Mouse (Mus musculus): ENCODE data around the gene Pik3cb. TPM values are rescaled to one million over a fixed set of nuclear protein-coding genes. Genes with fewer than 3 reads are reported as not detected.

Pik3cb gene
- polyA plus RNA-seq, 1 experiment from 2014 or later = 0.90 TPM

- no peaks in the 10 kb centered on the region for H3K36me3 ChIP-seq (ENCODE audit: insufficient read depth, low read length)
Observed at GRCm38 (mm10) chr9:99131951-99132470, 8.4 kb downstream of the Pik3cb start.

GRCm38 (mm10) chr9:99131119-99131518, 9.3 kb downstream of the Pik3cb start:
- ATAC-seq (ENCODE audit: low FRiP score, low TSS enrichment) = no peak
- Histone ChIP-seq H3K9ac (replicated peaks; ENCODE audit: low read length) (no peak overlapping the region), H3K4me1 (ENCODE audit: insufficient read depth, low read length) (no peaks in the 10 kb centered on the region), H3K9me3 (ENCODE audit: low read length) (no peaks in the 10 kb centered on the region), H3K4me2 (replicated peaks; ENCODE audit: low read depth, low read length) (no peak overlapping the region), H3K4me3 (ENCODE audit: low read length) (no peak overlapping the region), H3K36me3 (ENCODE audit: insufficient read depth, low read length) (no peaks in the 10 kb centered on the region), H3K27ac (ENCODE audit: low read length) (no peak overlapping the region), H3K27me3 (ENCODE audit: insufficient read depth, low read length) (no peaks in the 10 kb centered on the region)
- WGBS = 86% methylated on average over 4 of the region's 4 CpGs

More at GRCm38 (mm10) chr9:99131951-99132470, 8.4 kb downstream of the Pik3cb start:
- ATAC-seq (ENCODE audit: low FRiP score, low TSS enrichment) = no peak
- H3K4me3 ChIP-seq (ENCODE audit: low read length) = no peak overlapping the region
- H3K9me3 ChIP-seq (ENCODE audit: low read length) = no peaks in the 10 kb centered on the region
- H3K27ac ChIP-seq (ENCODE audit: low read length) = no peak overlapping the region
- no peaks in the 10 kb centered on the region for H3K27me3 ChIP-seq (ENCODE audit: insufficient read depth, low read length)
- H3K9ac ChIP-seq (replicated peaks; ENCODE audit: low read length) = no peak overlapping the region
- no peak overlapping the region for H3K4me2 ChIP-seq (replicated peaks; ENCODE audit: low read depth, low read length)
- WGBS = 58% methylated on average over 3 of the region's 3 CpGs
- no peaks in the 10 kb centered on the region for H3K4me1 ChIP-seq (ENCODE audit: insufficient read depth, low read length)

GRCm38 (mm10) chr9:99127578-99127977, 12.8 kb downstream of the Pik3cb start:
- Histone ChIP-seq H3K4me3 (ENCODE audit: low read length) (no peak overlapping the region), H3K36me3 (ENCODE audit: insufficient read depth, low read length) (no peaks in the 10 kb centered on the region), H3K9me3 (ENCODE audit: low read length) (no peaks in the 10 kb centered on the region), H3K27me3 (ENCODE audit: insufficient read depth, low read length) (no peaks in the 10 kb centered on the region), H3K27ac (ENCODE audit: low read length) (no peak overlapping the region), H3K9ac (replicated peaks; ENCODE audit: low read length) (no peak overlapping the region), H3K4me1 (ENCODE audit: insufficient read depth, low read length) (no peaks in the 10 kb centered on the region), H3K4me2 (replicated peaks; ENCODE audit: low read depth, low read length) (no peak overlapping the region)
- no peak for ATAC-seq (ENCODE audit: low FRiP score, low TSS enrichment)
- 66% methylated on average over 7 of the region's 7 CpGs for WGBS

GRCm38 (mm10) chr9:99122749-99123148, 17.7 kb downstream of the Pik3cb start:
- H3K9me3 ChIP-seq (ENCODE audit: low read length) = no peaks in the 10 kb centered on the region
- no peak overlapping the region for H3K4me2 ChIP-seq (replicated peaks; ENCODE audit: low read depth, low read length)
- no peaks in the 10 kb centered on the region for H3K4me1 ChIP-seq (ENCODE audit: insufficient read depth, low read length)
- no peak overlapping the region for H3K4me3 ChIP-seq (ENCODE audit: low read length)
- no peaks in the 10 kb centered on the region for H3K36me3 ChIP-seq (ENCODE audit: insufficient read depth, low read length)
- ATAC-seq (ENCODE audit: low FRiP score, low TSS enrichment) = no peak
- H3K9ac ChIP-seq (replicated peaks; ENCODE audit: low read length) = no peak overlapping the region
- no peak overlapping the region for H3K27ac ChIP-seq (ENCODE audit: low read length)
- 57% methylated on average over 4 of the region's 4 CpGs for WGBS
- no peaks in the 10 kb centered on the region for H3K27me3 ChIP-seq (ENCODE audit: insufficient read depth, low read length)

GRCm38 (mm10) chr9:99112409-99112808, 28.0 kb downstream of the Pik3cb start:
- Histone ChIP-seq H3K27ac (ENCODE audit: low read length) (no peak overlapping the region), H3K4me3 (ENCODE audit: low read length) (no peak overlapping the region), H3K27me3 (ENCODE audit: insufficient read depth, low read length) (no peaks in the 10 kb centered on the region), H3K36me3 (ENCODE audit: insufficient read depth, low read length) (no peaks in the 10 kb centered on the region), H3K9me3 (ENCODE audit: low read length) (no peaks in the 10 kb centered on the region), H3K4me2 (replicated peaks; ENCODE audit: low read depth, low read length) (no peak overlapping the region), H3K9ac (replicated peaks; ENCODE audit: low read length) (no peak overlapping the region), H3K4me1 (ENCODE audit: insufficient read depth, low read length) (no peaks in the 10 kb centered on the region)
- no peak for ATAC-seq (ENCODE audit: low FRiP score, low TSS enrichment)
- WGBS = 84% methylated on average over 12 of the region's 12 CpGs

- no peaks in the 10 kb centered on the region for H3K27me3 ChIP-seq (ENCODE audit: insufficient read depth, low read length)
- no peak overlapping the region for H3K4me3 ChIP-seq (ENCODE audit: low read length)
- no peaks in the 10 kb centered on the region for H3K4me1 ChIP-seq (ENCODE audit: insufficient read depth, low read length)
- no peak overlapping the region for H3K9ac ChIP-seq (replicated peaks; ENCODE audit: low read length)
- no peaks in the 10 kb centered on the region for H3K9me3 ChIP-seq (ENCODE audit: low read length)
- H3K36me3 ChIP-seq (ENCODE audit: insufficient read depth, low read length) = no peaks in the 10 kb centered on the region
- H3K4me2 ChIP-seq (replicated peaks; ENCODE audit: low read depth, low read length) = no peak overlapping the region
- H3K27ac ChIP-seq (ENCODE audit: low read length) = no peak overlapping the region
- WGBS = 33% methylated on average over 1 of the region's 1 CpGs
- ATAC-seq (ENCODE audit: low FRiP score, low TSS enrichment) = no peak
Observed at GRCm38 (mm10) chr9:99111085-99111484, 29.3 kb downstream of the Pik3cb start.

GRCm38 (mm10) chr9:99110213-99110612, 30.2 kb downstream of the Pik3cb start:
- Histone ChIP-seq H3K4me3 (ENCODE audit: low read length) (no peak overlapping the region), H3K4me2 (replicated peaks; ENCODE audit: low read depth, low read length) (no peak overlapping the region), H3K9ac (replicated peaks; ENCODE audit: low read length) (no peak overlapping the region), H3K27ac (ENCODE audit: low read length) (no peak overlapping the region), H3K4me1 (ENCODE audit: insufficient read depth, low read length) (no peaks in the 10 kb centered on the region), H3K27me3 (ENCODE audit: insufficient read depth, low read length) (no peaks in the 10 kb centered on the region), H3K9me3 (ENCODE audit: low read length) (peaks cover 4% of the 10 kb centered on the region; the same call in 1 of the 2 replicates), H3K36me3 (ENCODE audit: insufficient read depth, low read length) (no peaks in the 10 kb centered on the region)
- WGBS = 60% methylated on average over 5 of the region's 5 CpGs
- no peak for ATAC-seq (ENCODE audit: low FRiP score, low TSS enrichment)

- ATAC-seq (ENCODE audit: low FRiP score, low TSS enrichment) = no peak
- Histone ChIP-seq H3K9ac (replicated peaks; ENCODE audit: low read length) (no peak overlapping the region), H3K4me2 (replicated peaks; ENCODE audit: low read depth, low read length) (no peak overlapping the region), H3K9me3 (ENCODE audit: low read length) (peaks cover 4% of the 10 kb centered on the region; the same call in 1 of the 2 replicates), H3K27ac (ENCODE audit: low read length) (no peak overlapping the region), H3K4me1 (ENCODE audit: insufficient read depth, low read length) (no peaks in the 10 kb centered on the region), H3K4me3 (ENCODE audit: low read length) (no peak overlapping the region), H3K27me3 (ENCODE audit: insufficient read depth, low read length) (no peaks in the 10 kb centered on the region), H3K36me3 (ENCODE audit: insufficient read depth, low read length) (peaks cover 2% of the 10 kb centered on the region; the same call in 1 of the 2 replicates)
- WGBS = 85% methylated on average over 3 of the region's 3 CpGs
Observed at GRCm38 (mm10) chr9:99109585-99109984, 30.8 kb downstream of the Pik3cb start.

GRCm38 (mm10) chr9:99104449-99104848, 36.0 kb downstream of the Pik3cb start:
- Histone ChIP-seq H3K9me3 (ENCODE audit: low read length) (peaks cover 4% of the 10 kb centered on the region; the same call in 1 of the 2 replicates), H3K36me3 (ENCODE audit: insufficient read depth, low read length) (peaks cover 5% of the 10 kb centered on the region; the same call in 1 of the 2 replicates), H3K4me1 (ENCODE audit: insufficient read depth, low read length) (0 out of 2 replicates have a peak, but pooled peaks cover under 1% of the 10 kb centered on the region), H3K4me3 (ENCODE audit: low read length) (no peak overlapping the region), H3K9ac (replicated peaks; ENCODE audit: low read length) (no peak overlapping the region), H3K4me2 (replicated peaks; ENCODE audit: low read depth, low read length) (no peak overlapping the region), H3K27ac (ENCODE audit: low read length) (no peak overlapping the region), H3K27me3 (ENCODE audit: insufficient read depth, low read length) (no peaks in the 10 kb centered on the region)
- no peak for ATAC-seq (ENCODE audit: low FRiP score, low TSS enrichment)
- 82% methylated on average over 2 of the region's 2 CpGs for WGBS

- ATAC-seq (ENCODE audit: low FRiP score, low TSS enrichment) = no peak
Observed at GRCm38 (mm10) chr9:99103865-99104264, 36.6 kb downstream of the Pik3cb start.

More at GRCm38 (mm10) chr9:99103865-99104264, 36.6 kb downstream of the Pik3cb start:
- Histone ChIP-seq H3K4me3 (ENCODE audit: low read length) (no peak overlapping the region), H3K4me2 (replicated peaks; ENCODE audit: low read depth, low read length) (no peak overlapping the region), H3K4me1 (ENCODE audit: insufficient read depth, low read length) (peaks cover 6% of the 10 kb centered on the region), H3K36me3 (ENCODE audit: insufficient read depth, low read length) (peaks cover 5% of the 10 kb centered on the region; the same call in 1 of the 2 replicates), H3K9ac (replicated peaks; ENCODE audit: low read length) (no peak overlapping the region), H3K9me3 (ENCODE audit: low read length) (peaks cover 4% of the 10 kb centered on the region; the same call in 1 of the 2 replicates), H3K27ac (ENCODE audit: low read length) (no peak overlapping the region), H3K27me3 (ENCODE audit: insufficient read depth, low read length) (no peaks in the 10 kb centered on the region)
- 78% methylated on average over 3 of the region's 3 CpGs for WGBS
